In the genomic region with DNA sequence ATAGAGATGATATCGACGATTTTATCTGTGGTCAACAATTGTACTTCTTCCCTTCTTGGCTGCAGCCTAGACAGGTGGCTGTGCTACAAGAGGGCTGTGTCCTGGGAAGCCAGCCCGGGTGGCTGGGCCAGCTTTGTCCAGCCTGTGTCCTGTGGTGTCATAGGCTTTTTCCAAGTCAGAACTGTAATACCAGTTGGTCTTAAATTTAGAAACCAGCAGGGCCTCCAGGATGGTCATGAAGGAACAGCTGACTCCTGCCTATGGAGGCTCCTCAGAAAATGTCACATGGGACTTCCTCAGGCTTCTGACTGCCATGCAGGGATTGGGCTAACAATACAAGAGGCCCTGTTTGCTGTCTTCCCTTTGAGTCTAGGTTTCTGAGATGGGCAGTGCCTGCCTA, we compare ENCODE assay signal across 11 mouse cellular contexts. TPM values are rescaled to one million over a fixed set of nuclear protein-coding genes. Genes with fewer than 3 reads are reported as not detected.
DNase-seq lines count a peak whose midpoint lies in the region; ATAC-seq lines count a peak whose summit lies in the region.
"Had no signal": no experiment of that assay in that cellular context is flagged by ENCODE, and none has a peak within 500 bp of the region (broad histone marks: within the 10 kb centered on the region; RNA-seq: fewer than 3 reads in every experiment).

No protein-coding gene starts in this region.

- H3K27ac ChIP-seq in heart, embryonic 11.5 days (ENCODE audit: low read depth, low read length): no peak overlapping the region
- peak overlapping the region; percentile 61; the same call in 1 of the 2 replicates for H3K27ac ChIP-seq in embryonic facial prominence, embryonic 15.5 days (replicated peaks)

- DNase-seq in heart, adult 8-10 months (ENCODE audit: low spot score): peak; percentile 63
- DNase-seq in cerebellum, adult 11-12 months: peak; percentile 93
- DNase-seq in heart, postnatal 4 days: peak; percentile 29
- DNase-seq in adrenal gland, adult 2 months: no peak
- DNase-seq: spleen, adult 18-20 months; thymus, adult 18-20 months had no signal

- H3K4me3 ChIP-seq in heart, embryonic 11.5 days (ENCODE audit: low read depth, low read length): no peak overlapping the region
- no peak overlapping the region for H3K4me3 ChIP-seq in embryonic facial prominence, embryonic 15.5 days (replicated peaks)

- H3K9ac ChIP-seq in heart, embryonic 11.5 days (ENCODE audit: low read depth, low read length): no peak overlapping the region; the same call in 1 of the 2 replicates
- H3K9ac ChIP-seq in embryonic facial prominence, embryonic 15.5 days: no peak overlapping the region

- H3K4me1 ChIP-seq in heart, embryonic 11.5 days (ENCODE audit: control insufficient read depth, insufficient read depth, low read length): peaks cover 40% of the 10 kb centered on the region
- H3K4me1 ChIP-seq in embryonic facial prominence, embryonic 15.5 days: peaks cover 74% of the 10 kb centered on the region

- no peaks in the 10 kb centered on the region for H3K27me3 ChIP-seq in heart, embryonic 11.5 days (ENCODE audit: control insufficient read depth, insufficient read depth, low read length)
- no peaks in the 10 kb centered on the region for H3K27me3 ChIP-seq in embryonic facial prominence, embryonic 15.5 days
- H3K27me3 ChIP-seq: Patski had no signal

- no peak overlapping the region for H3K4me2 ChIP-seq in heart, embryonic 11.5 days
- no peak overlapping the region for H3K4me2 ChIP-seq in embryonic facial prominence, embryonic 15.5 days (replicated peaks)

- no peak for ATAC-seq in heart, embryonic 11.5 days (replicated peaks; ENCODE audit: insufficient number of reproducible peaks, low FRiP score, low TSS enrichment)
- no peak for ATAC-seq in embryonic facial prominence, embryonic 15.5 days (ENCODE audit: insufficient number of reproducible peaks, low FRiP score, low TSS enrichment, low read depth)
- ATAC-seq in granulocyte monocyte progenitor cell, adult 5-6 weeks (replicated peaks; ENCODE audit: poor library complexity, severe bottlenecking): no peak
- ATAC-seq: midbrain, embryonic 16.5 days had no signal

- 90% methylated on average over 3 of the region's 3 CpGs for WGBS in heart, embryonic 11.5 days (ENCODE audit: insufficient replicate concordance)
- 77% methylated on average over 3 of the region's 3 CpGs for WGBS in embryonic facial prominence, embryonic 15.5 days

- no peaks in the 10 kb centered on the region for H3K9me3 ChIP-seq in heart, embryonic 11.5 days (replicated peaks; ENCODE audit: control insufficient read depth, low read length)
- H3K9me3 ChIP-seq in embryonic facial prominence, embryonic 15.5 days (replicated peaks): no peaks in the 10 kb centered on the region

- H3K36me3 ChIP-seq in heart, embryonic 11.5 days (ENCODE audit: control insufficient read depth, insufficient read depth, low read length): peaks cover 5% of the 10 kb centered on the region; the same call in 1 of the 2 replicates
- 0 out of 2 replicates have a peak, but pooled peaks cover 5% of the 10 kb centered on the region for H3K36me3 ChIP-seq in embryonic facial prominence, embryonic 15.5 days

RNA-seq across cellular contexts. Expression of a gene that starts 54.1 kb away (rescaled TPM):
- 100 to 1,000 TPM in 1 of 4 experiments, 10 to 100 TPM in 3; 93.9 to 102 (median 96.0) TPM for total RNA-seq in heart, adult 8-10 months (2022)
- polyA plus RNA-seq in heart, embryonic 11.5 days (2014; fragmentation: Nextera tagmentation; extraction: Ambion mirVana): 108 and 113 TPM in 2 replicates
- polyA plus RNA-seq in embryonic facial prominence, embryonic 15.5 days (2015; fragmentation: Nextera tagmentation; extraction: Ambion mirVana): 83.6 and 87.5 TPM in 2 replicates
- total RNA-seq in heart, postnatal 4 days (2021): 10 to 100 TPM; 80.9 to 83.6 TPM
- total RNA-seq in granulocyte monocyte progenitor cell, adult 5-6 weeks (2014; fragmentation: Nextera tagmentation): 78.5 and 105 TPM in 2 replicates
- total RNA-seq in granulocyte monocyte progenitor cell, adult 5-6 weeks (2017): 56.6 and 61.0 TPM in 2 replicates
- total RNA-seq in adrenal gland, adult 2 months (2021): 100 to 1,000 TPM in 1 of 2 experiments, 10 to 100 TPM in 1; 97.2 to 102 TPM
- 76.4 and 77.1 TPM in 2 replicates for polyA plus RNA-seq in adrenal gland, adult 2 months (2012; rRNA removed)

RNA-seq across cellular contexts. Expression of a gene that starts 54.2 kb away (rescaled TPM):
- total RNA-seq in heart, adult 8-10 months (2022): 10 to 100 TPM; 24.2 to 35.1 (median 27.8) TPM
- 3.2 and 3.7 TPM in 2 replicates for polyA plus RNA-seq in heart, embryonic 11.5 days (2014; fragmentation: Nextera tagmentation; extraction: Ambion mirVana)
- polyA plus RNA-seq in embryonic facial prominence, embryonic 15.5 days (2015; fragmentation: Nextera tagmentation; extraction: Ambion mirVana): 7.6 and 8.2 TPM in 2 replicates
- 1 to 10 TPM; 7.1 to 7.7 TPM for total RNA-seq in heart, postnatal 4 days (2021)
- total RNA-seq in granulocyte monocyte progenitor cell, adult 5-6 weeks (2014; fragmentation: Nextera tagmentation): 8.8 and 10.4 TPM in 2 replicates
- total RNA-seq in granulocyte monocyte progenitor cell, adult 5-6 weeks (2017): 7.2 and 10.9 TPM in 2 replicates
- total RNA-seq in adrenal gland, adult 2 months (2021): 10 to 100 TPM; 22.9 to 27.3 TPM
- polyA plus RNA-seq in adrenal gland, adult 2 months (2012; rRNA removed): 13.4 and 14.1 TPM in 2 replicates
